Mouse (Mus musculus): Measurements from ENCODE around the gene Pabpc4. TPM values are rescaled to one million over a fixed set of nuclear protein-coding genes. Genes with fewer than 3 reads are reported as not detected.
"Not testable (repeated sequence)": the region's sequence is repeated elsewhere in the genome, so short reads cannot be mapped to it uniquely, and the experiment has no call there.

Pabpc4 gene
- polyA plus RNA-seq, 1 experiment from 2014 or later, result 32.2 TPM

DNA sequence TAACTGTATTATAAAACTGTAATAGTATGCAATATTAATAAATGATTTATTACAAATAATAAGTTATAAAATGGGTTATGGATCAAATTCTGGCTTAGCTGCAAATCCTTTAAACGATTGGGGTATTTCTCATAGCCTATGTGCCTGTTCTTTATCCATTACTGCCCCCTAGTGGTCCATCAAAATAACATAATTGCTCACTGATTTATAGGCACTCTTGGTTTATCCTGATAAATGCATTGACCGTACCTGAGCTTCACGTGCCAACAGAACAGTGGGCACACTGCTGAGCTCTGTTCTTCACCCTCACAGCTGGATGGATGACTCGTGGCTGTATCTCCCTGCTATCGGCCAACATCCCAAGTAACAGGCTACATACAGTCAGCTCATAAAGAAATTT, 7.5 kb upstream of the Pabpc4 start:
- no peaks in the 10 kb centered on the region for H3K27me3 ChIP-seq
- H3K4me1 ChIP-seq (replicated peaks), result no peaks in the 10 kb centered on the region
- 14% methylated on average over 5 of the region's 5 CpGs for WGBS
- no peak overlapping the region for H3K27ac ChIP-seq (replicated peaks)
- no peaks in the 10 kb centered on the region for H3K36me3 ChIP-seq
- H3K9ac ChIP-seq, result no peak overlapping the region
- H3K9me3 ChIP-seq, result no peaks in the 10 kb centered on the region
- H3K4me2 ChIP-seq, result no peak overlapping the region
- H3K4me3 ChIP-seq, result no peak overlapping the region
- ATAC-seq (ENCODE audit: low FRiP score, low read depth), result peak; percentile 81; the same call in 1 of the 2 replicates

DNA sequence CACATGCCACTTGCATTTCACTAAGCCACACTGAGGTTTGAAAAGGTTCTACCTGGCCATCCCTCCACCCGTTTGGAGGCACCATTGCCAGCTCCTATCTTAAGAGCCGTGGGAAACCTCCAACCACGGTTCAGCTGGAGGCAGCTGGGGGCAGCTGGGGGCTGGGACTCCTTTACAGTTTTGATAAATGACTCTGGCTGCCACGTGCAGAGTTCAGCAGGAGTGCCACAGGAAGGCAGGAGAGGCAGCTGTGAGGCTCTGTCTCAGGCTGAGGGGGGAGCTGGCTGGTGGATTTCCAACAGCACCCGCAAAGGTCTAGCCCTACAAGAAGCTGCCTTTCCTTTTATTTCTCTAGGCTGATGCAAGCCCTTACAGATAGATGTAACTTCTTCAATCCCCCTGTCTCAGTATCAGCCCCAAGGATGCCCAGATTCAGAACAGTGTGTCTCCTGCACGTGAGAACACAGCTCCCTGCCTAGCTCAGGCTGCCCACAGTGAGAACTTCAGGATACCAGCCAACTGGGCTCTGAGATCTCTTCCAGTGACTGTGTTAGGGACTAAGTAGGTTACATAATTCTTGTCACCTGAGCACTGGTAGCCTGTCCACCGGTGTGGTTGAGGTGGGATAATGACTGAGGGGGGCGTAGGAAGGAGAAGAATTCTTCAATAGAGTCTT, 1.9 kb upstream of the Pabpc4 start:
- WGBS, result 34% methylated on average over 8 of the region's 8 CpGs
- H3K9me3 ChIP-seq, result no peaks in the 10 kb centered on the region
- no peaks in the 10 kb centered on the region for H3K36me3 ChIP-seq
- H3K9ac ChIP-seq, result no peak overlapping the region
- peaks cover 5% of the 10 kb centered on the region; the same call in 1 of the 2 replicates for H3K4me1 ChIP-seq (replicated peaks)
- no peak for ATAC-seq (ENCODE audit: low FRiP score, low read depth)
- no peaks in the 10 kb centered on the region for H3K27me3 ChIP-seq
- no peak overlapping the region for H3K4me3 ChIP-seq
- H3K27ac ChIP-seq (replicated peaks), result no peak overlapping the region
- no peak overlapping the region for H3K4me2 ChIP-seq

- Histone ChIP-seq H3K4me2 (no peak overlapping the region), H3K9ac (no peak overlapping the region), H3K27me3 (no peaks in the 10 kb centered on the region), H3K9me3 (no peaks in the 10 kb centered on the region), H3K4me1 (replicated peaks) (no peaks in the 10 kb centered on the region), H3K4me3 (no peak overlapping the region), H3K27ac (replicated peaks) (no peak overlapping the region), H3K36me3 (no peaks in the 10 kb centered on the region)
- WGBS, result 87% methylated on average over 3 of the region's 3 CpGs
- no peak for ATAC-seq (ENCODE audit: low FRiP score, low read depth)
Measured at GRCm38 (mm10) chr4:123271063-123271462, 8.9 kb downstream of the Pabpc4 start.

- Histone ChIP-seq H3K36me3 (no peaks in the 10 kb centered on the region), H3K4me1 (replicated peaks) (peaks cover 16% of the 10 kb centered on the region), H3K27me3 (no peaks in the 10 kb centered on the region), H3K9ac (no peak overlapping the region), H3K4me3 (no peak overlapping the region), H3K4me2 (no peak overlapping the region), H3K27ac (replicated peaks) (no peak overlapping the region), H3K9me3 (no peaks in the 10 kb centered on the region)
- 75% methylated on average over 3 of the region's 3 CpGs for WGBS
- no peak for ATAC-seq (ENCODE audit: low FRiP score, low read depth)
Measured at GRCm38 (mm10) chr4:123280117-123280516, 18.0 kb downstream of the Pabpc4 start.

- Histone ChIP-seq H3K4me1 (replicated peaks) (peaks cover 27% of the 10 kb centered on the region), H3K27ac (replicated peaks) (peak overlapping the region; percentile 76; the same call in 1 of the 2 replicates), H3K4me3 (peak overlapping the region; percentile 76), H3K36me3 (peaks cover under 1% of the 10 kb centered on the region; the same call in 1 of the 2 replicates), H3K9me3 (no peaks in the 10 kb centered on the region), H3K27me3 (no peaks in the 10 kb centered on the region), H3K9ac (peak overlapping the region; percentile 68), H3K4me2 (peak overlapping the region; percentile 79)
- peak; percentile 93 for ATAC-seq (ENCODE audit: low FRiP score, low read depth)
- 1% methylated on average over 25 of the region's 25 CpGs for WGBS
Measured at GRCm38 (mm10) chr4:123282500-123282899, 20.3 kb downstream of the Pabpc4 start.

GRCm38 (mm10) chr4:123282915-123283674, 20.9 kb downstream of the Pabpc4 start:
- H3K4me3 ChIP-seq, result peak overlapping the region; percentile 76
- H3K36me3 ChIP-seq, H3K9me3 ChIP-seq, H3K27me3 ChIP-seq: not testable (repeated sequence)
- WGBS, result under 1% methylated on average over 45 of the region's 55 CpGs
- H3K4me2 ChIP-seq, result peak overlapping the region; percentile 79
- H3K9ac ChIP-seq, result peak overlapping the region; percentile 68
- peaks cover 27% of the 10 kb centered on the region for H3K4me1 ChIP-seq (replicated peaks)
- peak; percentile 70 for ATAC-seq (ENCODE audit: low FRiP score, low read depth)
- H3K27ac ChIP-seq (replicated peaks), result 0 out of 2 replicates have a peak overlapping the region, but pooled peaks have one; percentile 76

GRCm38 (mm10) chr4:123283675-123284064, 21.5 kb downstream of the Pabpc4 start:
- Histone ChIP-seq H3K4me2 (peak overlapping the region; percentile 79), H3K9ac (peak overlapping the region; percentile 45), H3K4me3 (peak overlapping the region; percentile 76), H3K4me1 (replicated peaks) (peaks cover 27% of the 10 kb centered on the region)
- H3K9me3 ChIP-seq; H3K27ac ChIP-seq (replicated peaks); H3K36me3 ChIP-seq; H3K27me3 ChIP-seq: not testable (repeated sequence)
- WGBS, result under 1% methylated on average over 13 of the region's 15 CpGs
- peak; percentile 5; the same call in 1 of the 2 replicates for ATAC-seq (ENCODE audit: low FRiP score, low read depth)

DNA sequence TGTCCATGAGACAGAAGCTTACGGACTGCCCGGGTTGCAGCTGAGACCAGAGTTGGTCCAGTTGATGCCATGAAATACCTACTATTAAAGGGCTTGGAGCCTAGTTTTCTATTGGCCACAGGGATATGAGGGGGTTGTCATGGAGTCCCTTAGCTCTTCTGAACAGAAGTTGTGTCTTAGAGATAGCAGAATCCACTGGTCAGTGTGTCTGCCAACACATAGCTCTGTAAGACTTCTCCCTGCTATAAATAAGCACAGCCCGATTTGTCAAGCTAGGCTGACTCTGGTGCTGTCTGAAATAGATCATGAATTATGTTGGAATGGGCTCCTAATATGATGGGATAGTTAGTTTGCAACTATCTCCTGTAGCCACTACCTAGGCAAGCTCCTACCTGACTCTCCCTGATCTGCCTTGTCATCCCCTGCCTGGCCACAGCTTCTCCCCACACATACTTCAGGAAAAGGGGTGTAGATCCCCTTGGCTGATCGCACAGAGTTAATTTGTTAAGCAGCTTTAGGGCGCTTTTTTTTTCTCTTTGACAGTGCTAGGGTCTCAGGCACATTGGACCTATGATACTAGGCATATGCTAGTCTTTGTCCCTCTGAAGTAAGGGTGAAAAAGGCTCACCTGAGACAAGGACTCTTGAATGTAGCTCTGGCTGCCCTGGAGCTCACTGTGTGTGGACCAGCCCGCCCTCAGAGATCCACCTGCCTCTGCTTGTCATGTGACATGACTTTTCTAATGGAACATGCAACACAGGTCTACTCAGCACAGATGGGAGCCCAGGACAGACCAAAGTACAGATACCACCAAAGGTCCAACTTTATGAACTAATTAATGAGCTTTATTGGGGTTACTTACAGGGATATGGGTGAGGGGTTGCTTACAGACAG, 22.8 kb downstream of the Pabpc4 start:
- H3K9ac ChIP-seq, result peak overlapping the region; percentile 45; the same call in 1 of the 2 replicates
- no peak for ATAC-seq (ENCODE audit: low FRiP score, low read depth)
- peaks cover 18% of the 10 kb centered on the region for H3K36me3 ChIP-seq
- no peaks in the 10 kb centered on the region for H3K27me3 ChIP-seq
- peak overlapping the region; percentile 76 for H3K4me3 ChIP-seq
- no peak overlapping the region for H3K27ac ChIP-seq (replicated peaks)
- peaks cover 27% of the 10 kb centered on the region for H3K4me1 ChIP-seq (replicated peaks)
- peak overlapping the region; percentile 79 for H3K4me2 ChIP-seq
- H3K9me3 ChIP-seq, result no peaks in the 10 kb centered on the region
- WGBS, result 82% methylated on average over 6 of the region's 6 CpGs

GRCm38 (mm10) chr4:123286790-123287189, 24.6 kb downstream of the Pabpc4 start:
- no peak for ATAC-seq (ENCODE audit: low FRiP score, low read depth)
- WGBS, result 91% methylated on average over 2 of the region's 2 CpGs
- no peak overlapping the region for H3K9ac ChIP-seq

DNA sequence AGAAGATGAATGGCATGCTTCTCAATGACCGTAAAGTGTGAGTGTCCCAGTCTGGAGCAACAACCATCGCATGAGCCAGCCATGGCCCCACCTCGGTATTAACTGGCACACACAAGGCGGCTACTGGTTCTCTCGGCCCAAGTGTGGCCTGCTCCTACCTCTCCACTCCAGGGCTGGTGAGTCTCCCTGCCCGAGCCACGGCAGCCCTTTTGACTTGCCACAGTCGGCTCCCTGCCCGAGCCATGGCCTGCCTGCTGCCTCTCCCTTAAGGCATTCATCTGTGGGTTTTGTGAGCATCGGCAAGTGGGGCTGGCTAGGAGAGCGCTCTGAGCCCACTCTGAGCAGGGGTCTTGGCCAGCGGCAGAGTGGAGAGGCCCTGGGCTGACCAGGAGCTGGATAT, 26.9 kb downstream of the Pabpc4 start:
- no peak overlapping the region for H3K4me2 ChIP-seq

More at GRCm38 (mm10) chr4:123286790-123287189, 24.6 kb downstream of the Pabpc4 start:
- H3K27ac ChIP-seq (replicated peaks), result no peak overlapping the region
- peaks cover 27% of the 10 kb centered on the region for H3K4me1 ChIP-seq (replicated peaks)
- no peaks in the 10 kb centered on the region for H3K27me3 ChIP-seq
- peaks cover 31% of the 10 kb centered on the region for H3K36me3 ChIP-seq
- H3K4me3 ChIP-seq, result no peak overlapping the region
- no peak overlapping the region for H3K4me2 ChIP-seq
- no peaks in the 10 kb centered on the region for H3K9me3 ChIP-seq

GRCm38 (mm10) chr4:123292390-123292789, 30.2 kb downstream of the Pabpc4 start:
- H3K27ac ChIP-seq (replicated peaks), result no peak overlapping the region
- H3K36me3 ChIP-seq, result peaks cover 83% of the 10 kb centered on the region
- no peaks in the 10 kb centered on the region for H3K4me1 ChIP-seq (replicated peaks)
- no peak for ATAC-seq (ENCODE audit: low FRiP score, low read depth)
- H3K4me3 ChIP-seq, result no peak overlapping the region
- H3K4me2 ChIP-seq, result no peak overlapping the region
- H3K9me3 ChIP-seq, result no peaks in the 10 kb centered on the region
- WGBS, result 87% methylated on average over 3 of the region's 3 CpGs
- H3K9ac ChIP-seq, result no peak overlapping the region
- H3K27me3 ChIP-seq, result no peaks in the 10 kb centered on the region

More for the DNA sequence above, 26.9 kb downstream of the Pabpc4 start:
- no peak overlapping the region for H3K4me3 ChIP-seq
- no peaks in the 10 kb centered on the region for H3K9me3 ChIP-seq
- peaks cover 22% of the 10 kb centered on the region for H3K4me1 ChIP-seq (replicated peaks)
- no peak for ATAC-seq (ENCODE audit: low FRiP score, low read depth)
- no peak overlapping the region for H3K27ac ChIP-seq (replicated peaks)
- H3K9ac ChIP-seq, result no peak overlapping the region
- WGBS, result 90% methylated on average over 12 of the region's 12 CpGs
- H3K36me3 ChIP-seq, result peaks cover 52% of the 10 kb centered on the region
- no peaks in the 10 kb centered on the region for H3K27me3 ChIP-seq
